Mouse (Mus musculus) olfactory bulb, adult 2 months (tissue): Measurements from ENCODE around the gene Nacc1.

Source experiments
- CTCF ChIP-seq: fragments of 200-500 bp; IDR thresholded peaks from 2 replicates; pipeline ENCODE4 v1.5.1; 2012; ENCODE audit warnings: low read depth, mild to moderate bottlenecking, low read length, moderate library complexity; ENCODE audit not compliant: insufficient read depth
- POLR2A ChIP-seq: fragments of 200-500 bp; IDR thresholded peaks from 2 replicates; pipeline ENCODE4 v1.6.1; 2012; ENCODE audit warnings: mild to moderate bottlenecking, low read depth, low read length, moderate library complexity; ENCODE audit not compliant: insufficient read depth

- TF ChIP-seq POLR2A (no peak), CTCF (no peak)
These were observed 23.6 kb upstream of the Nacc1 start for GRCm38 (mm10) chr8:84711312-84711711.
